Mouse (Mus musculus): Measurements from ENCODE around the gene Sstr3.
A peak's percentile ranks its signal among the peaks of the same experiment; 100 is the strongest.

GRCm38 (mm10) chr15:78532566-78533345 is 11.7 kb downstream of the Sstr3 start:
- no peak for TF ChIP-seq CTCF (IDR thresholded peaks at IDR 0.05)
- TF ChIP-seq EP300 (IDR thresholded peaks at IDR 0.05), result peak; percentile 78
